Mouse (Mus musculus): ENCODE data around the gene Lancl1.

DNA sequence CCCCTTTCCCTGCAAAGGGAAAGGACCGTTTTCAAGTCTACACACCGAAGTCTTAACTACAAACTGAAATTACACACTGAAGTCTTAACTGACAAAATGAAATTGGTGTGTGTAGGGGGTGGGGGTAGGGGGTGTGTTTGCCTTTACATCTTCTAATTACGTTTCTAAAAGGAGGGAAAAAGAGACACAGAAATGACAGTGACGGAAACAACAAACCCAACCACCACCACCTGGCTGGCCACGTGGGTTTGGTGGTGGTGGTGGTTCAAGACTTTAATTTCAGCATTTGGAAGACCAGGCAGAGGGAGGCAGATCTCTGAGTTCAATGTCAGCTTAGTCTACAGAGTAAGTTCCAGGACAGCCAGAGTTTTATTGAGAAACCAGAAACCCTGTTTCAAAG, 411 bp upstream of the Lancl1 start:
- TF ChIP-seq SIN3A (IDR thresholded peaks at IDR 0.05; ENCODE audit: low read length), result peak; percentile 69
- no peak for TF ChIP-seq JUND (IDR thresholded peaks at IDR 0.05; ENCODE audit: low read depth, low read length)

Data from MEL (cell line).